ENCODE assay signal across 8 mouse cellular contexts in the genomic region with DNA sequence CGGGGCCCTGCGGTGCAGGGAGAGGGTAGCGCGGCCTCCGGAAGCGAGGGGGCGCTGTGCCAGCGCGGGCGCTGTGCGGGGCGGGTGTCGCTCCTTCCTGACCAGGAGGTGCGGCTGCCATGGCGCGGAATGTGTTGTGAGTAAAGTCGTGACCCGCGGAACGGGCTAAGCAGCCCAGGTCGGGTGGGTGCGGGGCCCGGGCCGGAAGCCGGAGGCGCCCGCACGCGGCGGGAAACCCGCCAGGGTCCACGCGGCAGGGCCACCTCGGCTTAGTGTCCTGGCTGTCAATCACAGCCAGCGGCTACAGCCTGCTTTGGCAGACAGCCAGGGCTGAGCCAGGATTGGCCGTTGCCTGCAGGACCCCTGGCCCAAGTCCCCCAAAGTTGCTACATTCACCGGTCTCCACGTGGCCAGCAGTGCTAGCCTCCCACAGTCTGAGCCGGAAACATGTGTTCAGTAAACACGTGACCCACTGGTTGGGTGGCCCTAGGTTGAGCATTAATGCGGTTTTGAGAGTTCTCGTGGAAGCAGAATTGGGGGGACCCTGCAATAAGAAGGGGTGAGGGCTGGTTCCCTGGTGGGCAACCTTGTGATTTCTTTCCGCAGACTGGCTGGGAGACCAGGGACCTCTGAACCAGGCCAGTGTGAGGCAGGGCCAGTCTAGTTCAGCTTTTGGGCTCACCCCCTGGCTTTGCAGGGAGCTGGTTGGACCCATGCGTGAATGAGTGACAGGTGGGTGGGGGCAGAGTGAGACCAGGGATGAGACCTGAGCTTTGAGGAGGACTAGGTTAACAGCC. TPM values are rescaled to one million over a fixed set of nuclear protein-coding genes. Genes with fewer than 3 reads are reported as not detected.
DNase-seq lines count a peak whose midpoint lies in the region; ATAC-seq and TF ChIP-seq lines count a peak whose summit lies in the region.

No protein-coding gene starts in this region.

- ATAC-seq in embryonic facial prominence, embryonic 12.5 days (ENCODE audit: insufficient number of reproducible peaks, insufficient read depth, low FRiP score, low TSS enrichment), result peak; percentile 74
- peak; percentile 82 for ATAC-seq in limb, embryonic 11.5 days (ENCODE audit: insufficient number of reproducible peaks, low FRiP score, low TSS enrichment, low read depth)
- ATAC-seq in midbrain, embryonic 13.5 days, result peak; percentile 93

- DNase-seq in 3134 (ENCODE audit: extremely low read depth, insufficient read length, low spot score), result peak; percentile 88
- peak; percentile 90 for DNase-seq in adrenal gland, postnatal 25 days
- DNase-seq in heart, adult 18-20 months, result peak; percentile 86 to 91
- peak; percentile 84 for DNase-seq in kidney, adult 2 months
- DNase-seq in limb, embryonic 11.5 days (ENCODE audit: low spot score), result peak; percentile 89

- no peak for TF ChIP-seq POLR2A in kidney, adult 2 months (IDR thresholded peaks at IDR 0.05; ENCODE audit: low read depth, low read length)
- peak; percentile 39; the same call in 1 of the 2 replicates for TF ChIP-seq POLR2A in small intestine, adult 2 months (IDR thresholded peaks at IDR 0.05; ENCODE audit: low read depth, low read length)

- 1% methylated on average over 39 of the region's 44 CpGs for WGBS in embryonic facial prominence, embryonic 12.5 days
- WGBS in kidney, adult 2 months, result 1% methylated on average over 44 of the region's 44 CpGs
- 1% methylated on average over 44 of the region's 44 CpGs for WGBS in limb, embryonic 11.5 days
- WGBS in midbrain, embryonic 13.5 days, result 2% methylated on average over 44 of the region's 44 CpGs
- 1% methylated on average over 44 of the region's 44 CpGs for WGBS in small intestine, adult 2 months

- H3K27ac ChIP-seq in embryonic facial prominence, embryonic 12.5 days, result peak overlapping the region; percentile 90
- H3K27ac ChIP-seq in kidney, adult 2 months (ENCODE audit: insufficient read depth, low read depth, low read length), result 0 out of 2 replicates have a peak overlapping the region, but pooled peaks have one; percentile 22
- H3K27ac ChIP-seq in limb, embryonic 11.5 days (replicated peaks; ENCODE audit: low read depth, low read length), result peak overlapping the region; percentile 94
- H3K27ac ChIP-seq in midbrain, embryonic 13.5 days, result peak overlapping the region; percentile 71
- H3K27ac ChIP-seq in small intestine, adult 2 months (ENCODE audit: insufficient read depth, low read depth, low read length), result peak overlapping the region; percentile 18; the same call in 1 of the 2 replicates

- H3K9me3 ChIP-seq in embryonic facial prominence, embryonic 12.5 days, result no peaks in the 10 kb centered on the region
- H3K9me3 ChIP-seq in limb, embryonic 11.5 days (ENCODE audit: control insufficient read depth, low read length), result no peaks in the 10 kb centered on the region
- H3K9me3 ChIP-seq in midbrain, embryonic 13.5 days, result no peaks in the 10 kb centered on the region

- peak overlapping the region; percentile 56 for H3K4me3 ChIP-seq in embryonic facial prominence, embryonic 12.5 days
- peak overlapping the region; percentile 83 for H3K4me3 ChIP-seq in kidney, adult 2 months (ENCODE audit: insufficient read depth, low read depth, low read length)
- peak overlapping the region; percentile 44 for H3K4me3 ChIP-seq in limb, embryonic 11.5 days (ENCODE audit: low read depth, low read length)
- H3K4me3 ChIP-seq in midbrain, embryonic 13.5 days (replicated peaks), result peak overlapping the region; percentile 62
- H3K4me3 ChIP-seq in small intestine, adult 2 months (ENCODE audit: low read depth, low read length), result peak overlapping the region; percentile 98

- peaks cover 54% of the 10 kb centered on the region for H3K4me1 ChIP-seq in embryonic facial prominence, embryonic 12.5 days
- H3K4me1 ChIP-seq in kidney, adult 2 months (ENCODE audit: control insufficient read depth, insufficient read depth, low read length), result no peaks in the 10 kb centered on the region
- peaks cover 42% of the 10 kb centered on the region for H3K4me1 ChIP-seq in limb, embryonic 11.5 days (ENCODE audit: control insufficient read depth, insufficient read depth, low read length)
- peaks cover 24% of the 10 kb centered on the region for H3K4me1 ChIP-seq in midbrain, embryonic 13.5 days (replicated peaks)
- H3K4me1 ChIP-seq in small intestine, adult 2 months (ENCODE audit: control insufficient read depth, insufficient read depth, insufficient read length, low read length), result peaks cover 21% of the 10 kb centered on the region

- H3K4me2 ChIP-seq in embryonic facial prominence, embryonic 12.5 days (replicated peaks), result peak overlapping the region; percentile 70
- peak overlapping the region; percentile 61 for H3K4me2 ChIP-seq in limb, embryonic 11.5 days (ENCODE audit: low read depth, severe bottlenecking)
- peak overlapping the region; percentile 75 for H3K4me2 ChIP-seq in midbrain, embryonic 13.5 days (replicated peaks)

- peaks cover 5% of the 10 kb centered on the region; the same call in 1 of the 2 replicates for H3K36me3 ChIP-seq in embryonic facial prominence, embryonic 12.5 days
- no peaks in the 10 kb centered on the region for H3K36me3 ChIP-seq in kidney, adult 2 months (ENCODE audit: control insufficient read depth, insufficient read depth, low read length)
- peaks cover 6% of the 10 kb centered on the region; the same call in 1 of the 2 replicates for H3K36me3 ChIP-seq in limb, embryonic 11.5 days (ENCODE audit: control insufficient read depth, insufficient read depth, low read length)
- H3K36me3 ChIP-seq in midbrain, embryonic 13.5 days, result peaks cover 9% of the 10 kb centered on the region
- peaks cover 1% of the 10 kb centered on the region; the same call in 1 of the 2 replicates for H3K36me3 ChIP-seq in small intestine, adult 2 months (ENCODE audit: control insufficient read depth, insufficient read depth, low read length)

- H3K9ac ChIP-seq in embryonic facial prominence, embryonic 12.5 days, result peak overlapping the region; percentile 79
- peak overlapping the region; percentile 85 for H3K9ac ChIP-seq in limb, embryonic 11.5 days (ENCODE audit: low read length)
- H3K9ac ChIP-seq in midbrain, embryonic 13.5 days (replicated peaks), result peak overlapping the region; percentile 71

- no peaks in the 10 kb centered on the region for H3K27me3 ChIP-seq in embryonic facial prominence, embryonic 12.5 days
- H3K27me3 ChIP-seq in kidney, adult 2 months (replicated peaks; ENCODE audit: control insufficient read depth, insufficient read depth, low read length), result no peaks in the 10 kb centered on the region
- H3K27me3 ChIP-seq in limb, embryonic 11.5 days (ENCODE audit: control insufficient read depth, insufficient read depth, low read length), result no peaks in the 10 kb centered on the region
- H3K27me3 ChIP-seq in midbrain, embryonic 13.5 days, result 0 out of 2 replicates have a peak, but pooled peaks cover 7% of the 10 kb centered on the region
- H3K27me3 ChIP-seq in small intestine, adult 2 months (ENCODE audit: control insufficient read depth, insufficient read depth, low read length), result peaks cover 8% of the 10 kb centered on the region

- peak; percentile 78 for TF ChIP-seq CTCF in kidney, adult 2 months (conservative IDR thresholded peaks at IDR 0.05; ENCODE audit: insufficient read depth, insufficient read length, low read depth, low read length)
- peak; percentile 75 for TF ChIP-seq CTCF in small intestine, adult 2 months (IDR thresholded peaks at IDR 0.05; ENCODE audit: extremely low read depth, insufficient read length, insufficient replicate concordance, low read depth, low read length)

RNA-seq across cellular contexts. Expression of gene Mrpl23, which starts 0.8 kb away (rescaled TPM):
- 4.5 and 13.8 TPM in 2 replicates for total RNA-seq in adrenal gland, postnatal 25 days (2021)
- 19.8 and 32.6 TPM in 2 replicates for polyA plus RNA-seq in embryonic facial prominence, embryonic 12.5 days (2016; fragmentation: Nextera tagmentation; extraction: Ambion mirVana)
- 10 to 100 TPM; 12.2 to 29.0 TPM for total RNA-seq in heart, adult 18-20 months (2021)
- 10.3 and 11.0 TPM in 2 replicates for polyA plus RNA-seq in kidney, adult 2 months (2012; rRNA removed)
- 17.8 and 19.7 TPM in 2 replicates for polyA plus RNA-seq in limb, embryonic 11.5 days (2014; fragmentation: Nextera tagmentation; extraction: Ambion mirVana)
- polyA plus RNA-seq in midbrain, embryonic 13.5 days (2015; fragmentation: Nextera tagmentation; extraction: Ambion mirVana), result 12.8 and 13.7 TPM in 2 replicates
- polyA plus RNA-seq in small intestine, adult 2 months (2012; rRNA removed), result 4.8 and 10.5 TPM in 2 replicates

RNA-seq across cellular contexts. Expression of gene Tnnt3, which starts 34.6 kb away (rescaled TPM):
- not detected in 2 replicates for total RNA-seq in adrenal gland, postnatal 25 days (2021)
- polyA plus RNA-seq in embryonic facial prominence, embryonic 12.5 days (2016; fragmentation: Nextera tagmentation; extraction: Ambion mirVana), result 4.6 and 6.9 TPM in 2 replicates
- total RNA-seq in heart, adult 18-20 months (2021), result under 1 TPM in 1 of 2 experiments, not detected in 1; 0.67 TPM
- polyA plus RNA-seq in kidney, adult 2 months (2012; rRNA removed), result 48.3 TPM in 1 of 2 replicates, not detected in the other
- 8.0 and 10.8 TPM in 2 replicates for polyA plus RNA-seq in limb, embryonic 11.5 days (2014; fragmentation: Nextera tagmentation; extraction: Ambion mirVana)
- 0.68 and 1.0 TPM in 2 replicates for polyA plus RNA-seq in midbrain, embryonic 13.5 days (2015; fragmentation: Nextera tagmentation; extraction: Ambion mirVana)
- 0.10 TPM in 1 of 2 replicates, not detected in the other for polyA plus RNA-seq in small intestine, adult 2 months (2012; rRNA removed)

Comparison
In these comparisons a context has a peak if more than half of its experiments do, and no peak if none do; other contexts are left out.
1. Peak in every context shown above with its lines: DNase-seq, ATAC-seq, H3K4me3 ChIP-seq and H3K27ac ChIP-seq.
2. H3K27ac ChIP-seq: peak in every context shown above with its lines; median percentile 94 in limb, embryonic 11.5 days; 90 in embryonic facial prominence, embryonic 12.5 days; 71 in midbrain, embryonic 13.5 days; 22 in kidney, adult 2 months; 18 in small intestine, adult 2 months.
3. H3K4me3 ChIP-seq: peak in every context shown above with its lines; median percentile 98 in small intestine, adult 2 months; 83 in kidney, adult 2 months; 62 in midbrain, embryonic 13.5 days; 56 in embryonic facial prominence, embryonic 12.5 days; 44 in limb, embryonic 11.5 days.